Mouse (Mus musculus) induced T-regulatory cell, adult 2 months (primary cell): ENCODE data around the gene Ptpn21.

ENCODE experiments used
- DNase-seq: peaks from one replicate; pipeline ENCODE4 v3.0.0-alpha.2; 2012; ENCODE audit warnings: low read depth

Gene Ptpn21

GRCm38 (mm10) chr12:98721030-98721429 lies 16.2 kb downstream of the Ptpn21 start:
- DNase-seq, result no peak

GRCm38 (mm10) chr12:98720628-98721027 lies 16.6 kb downstream of the Ptpn21 start:
- no peak for DNase-seq

DNA sequence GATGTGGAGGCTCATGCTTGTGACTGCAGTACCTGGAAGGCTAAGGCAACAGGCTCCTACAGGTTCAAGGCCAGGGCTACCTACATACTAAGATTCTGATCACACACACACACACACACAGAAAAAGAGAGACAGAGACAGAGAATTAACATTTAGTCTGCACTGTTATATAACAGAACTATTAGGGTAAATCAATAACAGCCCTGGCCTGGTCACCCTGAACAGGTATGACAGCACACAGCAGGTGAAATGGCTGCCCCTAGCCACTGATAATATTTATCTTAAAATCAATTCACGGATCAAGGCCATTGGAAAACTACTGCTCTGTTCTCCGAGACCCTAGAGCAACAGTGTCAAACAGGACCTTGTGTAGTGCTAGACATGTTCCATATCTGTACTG lies 21.1 kb downstream of the Ptpn21 start:
- no peak for DNase-seq

- DNase-seq, result no peak
Observed at GRCm38 (mm10) chr12:98714757-98715156, 22.4 kb downstream of the Ptpn21 start.

DNA sequence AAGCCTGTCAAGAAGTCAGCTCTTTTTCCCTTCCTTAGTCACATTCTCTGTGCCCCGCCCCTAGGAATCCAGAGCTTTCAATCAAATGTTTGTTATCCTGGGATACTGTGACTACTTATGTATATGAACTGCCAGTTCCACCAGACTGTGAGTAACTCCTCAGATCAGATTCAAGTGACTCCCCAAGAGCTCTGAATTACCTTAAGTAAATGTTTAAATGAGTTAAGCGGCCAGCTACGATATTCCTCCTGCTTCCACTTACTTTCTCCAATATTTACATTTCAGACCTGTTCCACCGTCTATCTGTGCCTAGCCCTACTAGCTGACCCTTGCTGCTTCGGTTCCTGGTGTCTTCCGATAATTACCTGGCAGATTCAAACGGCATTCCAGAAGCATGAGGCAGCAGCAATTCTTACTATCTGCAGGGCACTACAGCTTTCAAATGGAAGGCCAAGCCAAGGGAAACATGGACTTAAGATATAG lies 23.5 kb downstream of the Ptpn21 start:
- DNase-seq, result no peak

- no peak for DNase-seq
Observed at GRCm38 (mm10) chr12:98712819-98713218, 24.4 kb downstream of the Ptpn21 start.

GRCm38 (mm10) chr12:98703961-98704360 lies 33.2 kb downstream of the Ptpn21 start:
- DNase-seq, result no peak

DNA sequence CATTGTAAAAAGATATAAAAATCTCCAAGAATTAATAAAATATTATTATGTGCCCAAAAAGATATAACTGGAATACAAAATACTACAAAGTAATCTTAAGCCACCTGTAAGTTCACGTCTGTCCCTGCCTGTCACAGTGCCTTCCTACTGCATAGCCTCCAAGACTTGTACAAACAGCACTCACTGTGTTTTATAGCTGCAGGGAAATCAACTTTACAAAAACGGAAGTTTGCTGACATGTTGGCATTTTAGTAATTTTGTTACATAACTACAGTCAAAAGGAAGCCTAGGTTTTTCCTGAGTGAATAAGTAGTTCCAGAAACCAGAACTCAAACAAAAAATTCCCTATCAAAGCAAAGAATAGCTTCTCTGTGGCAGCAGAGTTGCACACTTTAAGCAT lies 33.7 kb downstream of the Ptpn21 start:
- no peak for DNase-seq

- no peak for DNase-seq
Observed at GRCm38 (mm10) chr12:98701564-98701963, 35.6 kb downstream of the Ptpn21 start.

DNA sequence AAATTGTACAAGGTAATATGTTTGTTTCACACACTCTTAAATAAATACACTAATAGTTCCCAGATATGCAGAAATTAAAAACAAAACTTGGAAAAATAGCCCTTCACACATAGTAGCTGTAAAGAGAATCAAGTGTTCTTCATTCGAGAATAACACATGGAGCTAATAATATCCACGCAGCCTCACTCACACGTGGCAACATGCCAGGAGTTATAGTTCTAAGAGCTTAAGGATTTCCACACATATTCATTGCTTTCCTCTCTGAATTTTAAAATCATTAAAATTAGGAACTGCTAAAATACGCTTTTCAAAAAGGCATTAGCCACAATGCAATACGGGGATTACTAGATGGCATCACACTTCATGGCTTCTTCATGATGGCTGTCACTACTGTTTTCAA lies 40.0 kb downstream of the Ptpn21 start:
- no peak for DNase-seq

DNA sequence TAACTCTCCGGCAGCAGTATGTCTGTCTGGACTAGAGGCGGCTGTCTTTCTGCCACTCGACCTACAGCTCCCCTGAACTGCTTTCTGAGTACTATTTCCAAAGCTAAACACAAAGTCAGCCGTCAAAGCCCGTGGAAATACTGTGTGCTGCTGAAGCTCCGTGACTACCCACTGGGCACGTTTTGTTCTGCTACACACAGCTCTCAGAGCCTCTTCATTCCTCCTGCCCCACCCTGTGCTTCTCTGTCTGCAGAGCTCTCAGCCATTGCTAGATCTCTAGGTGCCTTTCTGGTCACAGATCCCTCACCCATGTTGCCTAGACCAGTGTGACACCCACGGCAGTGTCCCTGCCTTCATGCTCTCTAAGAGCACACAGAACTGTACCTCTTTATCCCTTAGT lies 47.0 kb downstream of the Ptpn21 start:
- DNase-seq, result no peak

GRCm38 (mm10) chr12:98683574-98683973 lies 53.6 kb downstream of the Ptpn21 start:
- DNase-seq, result no peak

DNA sequence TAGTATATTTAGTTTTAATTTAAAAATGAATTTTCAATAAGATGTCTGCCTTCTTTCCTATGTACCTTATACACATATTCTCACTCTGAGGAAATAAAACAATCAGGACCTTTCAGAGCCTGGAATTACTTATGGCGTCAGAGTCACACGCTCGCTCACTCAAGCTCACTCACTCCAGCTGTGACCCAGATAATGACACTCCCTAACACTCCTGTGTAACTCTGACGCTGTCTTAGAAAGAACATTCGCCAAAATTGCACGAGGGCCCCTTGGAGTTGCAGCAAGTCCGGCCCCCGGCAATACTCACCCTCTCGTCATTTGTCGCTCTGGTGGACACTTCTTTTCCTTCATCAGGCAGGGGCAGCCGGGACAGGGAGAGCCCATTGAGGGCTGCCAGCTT lies 54.0 kb downstream of the Ptpn21 start:
- DNase-seq, result no peak

DNA sequence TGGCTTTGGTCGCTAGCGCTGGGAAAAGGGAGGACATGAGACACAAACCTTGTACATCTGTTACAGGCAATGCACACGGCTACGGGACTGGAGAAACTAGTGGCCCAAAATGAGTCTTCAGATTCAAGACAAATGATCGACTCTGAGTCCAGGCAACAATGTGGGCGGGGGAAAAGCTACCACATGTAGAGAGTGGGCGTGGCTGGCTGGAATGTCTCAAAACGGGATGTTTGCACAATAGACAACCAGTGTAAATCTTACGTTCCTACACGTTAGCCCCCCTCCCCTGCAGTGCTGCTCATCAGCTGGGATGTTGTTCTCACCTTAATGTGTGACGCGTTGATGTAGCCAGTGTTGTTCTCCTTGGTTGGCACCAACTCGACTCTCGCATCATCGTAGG lies 55.0 kb downstream of the Ptpn21 start:
- no peak for DNase-seq

DNA sequence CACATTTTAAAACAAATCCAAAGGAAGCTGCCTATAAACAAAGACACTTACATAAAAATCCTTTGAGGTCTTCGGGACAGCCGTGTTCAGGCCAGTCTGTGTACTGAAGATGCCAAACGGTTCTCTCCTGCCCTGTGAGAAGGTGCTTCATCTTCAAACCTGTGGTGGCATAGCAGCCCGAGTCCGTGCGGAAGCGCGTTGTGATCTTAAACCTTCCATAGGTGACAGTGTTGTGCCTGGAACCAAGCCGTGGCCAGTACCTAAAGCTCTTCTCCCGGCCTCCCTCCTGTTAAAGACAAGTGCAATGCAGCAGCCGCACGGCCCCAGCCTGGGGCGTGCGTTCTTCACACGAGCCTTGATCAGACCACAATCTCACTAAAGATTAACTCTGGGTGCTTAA lies 57.3 kb downstream of the Ptpn21 start:
- DNase-seq, result no peak

DNA sequence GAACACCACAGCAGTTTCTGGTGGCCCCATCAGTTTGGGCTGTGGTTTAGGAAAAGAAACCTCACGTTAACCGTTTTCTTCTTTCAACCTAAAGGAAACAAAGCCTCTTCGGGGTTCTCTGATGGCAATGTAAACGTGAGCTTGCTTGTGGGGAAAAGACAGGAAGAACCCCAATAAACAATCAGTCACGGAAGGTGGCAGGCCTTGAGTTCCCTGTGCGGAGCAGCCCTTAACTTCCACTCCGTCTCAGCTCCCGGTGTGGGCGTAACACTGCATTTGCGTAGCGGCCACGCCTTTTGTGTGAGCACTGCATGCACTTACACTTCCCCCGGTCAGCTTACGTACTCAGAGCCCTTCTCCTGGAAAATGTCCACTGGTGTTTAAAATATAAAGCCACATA lies 59.9 kb downstream of the Ptpn21 start:
- DNase-seq, result peak; percentile 56

DNA sequence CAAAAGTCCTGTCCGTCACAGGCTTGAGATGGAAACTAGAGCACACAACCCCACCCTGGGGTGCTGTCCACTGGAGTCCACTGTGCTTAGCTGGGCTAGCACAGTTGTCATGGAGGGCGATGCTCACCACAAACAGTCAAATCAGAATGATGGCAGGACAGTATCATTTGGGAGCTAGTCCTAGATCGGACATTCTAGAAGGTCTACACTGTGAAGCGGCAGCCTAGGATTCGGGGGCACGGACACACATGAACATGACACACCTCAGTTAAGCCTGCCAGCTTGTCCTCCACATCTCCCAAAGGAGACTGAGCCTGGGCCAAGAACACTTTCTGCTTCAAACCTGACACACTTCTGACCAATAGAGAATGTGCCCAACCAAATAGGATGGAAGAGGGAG lies 60.3 kb downstream of the Ptpn21 start:
- peak; percentile 5 for DNase-seq

DNA sequence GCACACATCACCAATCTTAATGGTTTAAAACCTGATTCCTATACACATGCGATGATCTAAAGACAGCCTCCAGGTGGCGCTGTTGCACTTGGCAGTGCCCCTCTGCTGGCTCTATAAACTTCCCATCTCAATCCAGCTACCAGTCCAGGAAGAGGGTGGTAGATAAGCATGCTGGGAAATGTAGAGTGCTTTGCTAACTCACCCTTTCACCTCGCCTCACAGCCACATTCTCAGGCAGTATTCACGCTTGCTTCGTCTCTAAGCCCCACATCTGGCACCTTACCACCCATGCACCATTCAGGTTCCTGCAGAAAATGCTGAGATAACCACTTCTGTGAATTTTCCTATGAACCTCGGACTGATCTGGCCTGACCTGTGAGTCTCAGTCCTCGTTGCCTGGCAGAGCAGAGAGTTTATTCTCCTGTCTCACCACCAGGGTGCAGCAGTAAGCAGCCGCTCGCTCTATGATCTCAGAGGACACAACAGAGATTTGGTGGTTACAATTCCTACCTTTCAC lies 62.5 kb downstream of the Ptpn21 start:
- DNase-seq, result peak; percentile 76

DNA sequence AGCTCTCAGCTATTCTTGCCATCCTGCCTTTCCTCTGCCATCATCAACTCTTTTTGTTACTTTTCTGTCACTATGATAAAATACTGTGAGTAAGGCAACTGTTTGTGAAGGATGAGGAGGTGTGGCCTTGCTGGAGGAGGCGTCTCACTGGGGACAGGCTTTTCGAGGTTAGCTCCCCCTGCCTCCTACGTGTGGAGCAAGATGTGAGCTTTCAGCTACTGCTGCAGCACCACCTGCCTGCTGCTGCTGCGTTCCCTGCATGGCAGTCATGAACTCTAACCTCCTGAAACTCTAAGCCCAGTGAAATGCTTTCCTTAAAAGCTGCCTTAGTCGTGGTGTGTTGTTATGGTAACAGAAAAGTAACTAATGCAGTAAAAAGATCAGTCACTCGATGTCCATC lies 63.3 kb downstream of the Ptpn21 start:
- DNase-seq, result no peak

- no peak for DNase-seq
Observed at GRCm38 (mm10) chr12:98670429-98670828, 66.8 kb downstream of the Ptpn21 start.

- DNase-seq, result no peak
Observed at GRCm38 (mm10) chr12:98669864-98670263, 67.3 kb downstream of the Ptpn21 start.

- no peak for DNase-seq
Observed at GRCm38 (mm10) chr12:98669086-98669485, 68.1 kb downstream of the Ptpn21 start.

GRCm38 (mm10) chr12:98668132-98668814 lies 68.9 kb downstream of the Ptpn21 start:
- DNase-seq, result no peak

DNA sequence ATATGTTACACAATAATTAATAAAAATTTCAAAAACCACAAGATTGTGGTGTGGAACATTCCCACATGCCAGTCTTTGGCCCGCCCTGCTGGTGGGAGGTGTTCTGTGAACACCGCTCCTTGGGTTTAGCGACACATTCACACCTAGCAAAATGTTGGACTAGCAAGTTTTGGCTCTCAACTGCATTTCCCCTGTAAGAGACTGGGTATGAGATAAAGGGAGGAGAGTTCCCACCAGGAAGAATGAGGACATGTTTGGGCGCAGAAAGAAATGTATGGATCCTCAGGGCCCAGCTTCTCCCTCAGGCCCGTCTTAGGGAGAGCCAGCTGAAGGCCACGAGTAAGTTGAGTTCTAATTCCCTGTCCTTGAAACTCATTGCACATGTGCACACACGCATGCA lies 74.6 kb downstream of the Ptpn21 start:
- DNase-seq, result no peak
